Mouse (Mus musculus): ENCODE data around the gene AI597479.

DNA sequence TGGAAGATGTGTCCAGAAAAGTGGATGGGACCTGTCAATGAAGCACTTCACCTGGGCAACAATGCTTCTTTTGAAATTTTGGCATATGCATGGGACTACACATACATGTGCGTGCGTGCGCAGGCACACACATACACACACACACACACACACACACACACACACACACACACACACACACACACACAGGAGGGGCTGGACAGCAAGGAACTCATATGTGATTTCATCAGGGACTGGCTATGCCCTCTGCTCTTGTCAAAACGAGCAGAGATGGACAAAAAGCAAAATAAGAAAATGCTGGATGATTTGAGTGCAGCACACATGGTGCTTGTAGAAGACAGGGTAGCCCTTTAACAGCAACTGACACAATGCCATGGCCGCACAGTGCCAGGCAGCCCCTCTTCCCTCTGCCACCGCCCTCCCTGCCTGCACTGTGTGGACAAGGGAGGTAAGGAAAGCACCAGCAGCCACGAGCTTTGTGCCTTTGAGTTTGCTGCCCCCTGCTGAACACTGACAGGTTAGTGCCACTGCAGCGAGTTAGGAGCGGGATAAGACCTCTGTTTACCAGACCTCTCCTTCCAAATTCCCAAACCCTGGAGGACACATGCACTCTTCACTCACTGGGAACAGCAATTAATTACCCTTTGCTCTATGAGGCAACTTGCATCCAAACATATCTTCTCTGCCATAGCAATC, 32.7 kb upstream of the AI597479 start:
- peak; percentile 72 for TF ChIP-seq CTCF (conservative IDR thresholded peaks at IDR 0.05; ENCODE audit: low read length)
- TF ChIP-seq POU5F1 (IDR thresholded peaks at IDR 0.05; ENCODE audit: borderline replicate concordance, low read length) = no peak
